Mouse (Mus musculus): ENCODE results near the gene Cacna2d4.
"Not testable (repeated sequence)": the region's sequence is repeated elsewhere in the genome, so short reads cannot be mapped to it uniquely, and the experiment has no call there.

The Cacna2d4 gene

DNA sequence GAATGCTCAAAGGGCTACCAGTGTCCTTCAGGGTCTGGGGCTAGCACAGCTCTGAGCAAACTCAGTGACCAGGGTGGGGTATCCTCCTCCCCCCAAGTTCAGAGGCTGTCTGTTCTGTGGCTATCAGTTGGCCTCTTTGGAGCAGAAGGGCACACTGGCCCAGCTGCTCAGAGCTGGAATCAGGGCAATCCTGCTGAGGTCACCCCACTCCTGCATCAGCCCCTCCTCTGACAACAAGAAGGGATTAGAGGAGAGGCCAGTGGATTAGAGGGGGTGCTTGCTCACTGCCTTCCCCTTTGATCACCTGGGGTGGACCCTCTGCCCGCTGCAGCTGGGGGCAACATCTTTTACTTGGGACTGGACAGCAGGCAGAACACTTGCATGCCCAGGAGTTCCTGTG is at the start of gene Cacna2d4:
TSS of gene Cacna2d4 (plus strand) at position 286 of the 400 bp plus-strand sequence.
- no peak for DNase-seq (ENCODE audit: low read depth, low spot score)

DNA sequence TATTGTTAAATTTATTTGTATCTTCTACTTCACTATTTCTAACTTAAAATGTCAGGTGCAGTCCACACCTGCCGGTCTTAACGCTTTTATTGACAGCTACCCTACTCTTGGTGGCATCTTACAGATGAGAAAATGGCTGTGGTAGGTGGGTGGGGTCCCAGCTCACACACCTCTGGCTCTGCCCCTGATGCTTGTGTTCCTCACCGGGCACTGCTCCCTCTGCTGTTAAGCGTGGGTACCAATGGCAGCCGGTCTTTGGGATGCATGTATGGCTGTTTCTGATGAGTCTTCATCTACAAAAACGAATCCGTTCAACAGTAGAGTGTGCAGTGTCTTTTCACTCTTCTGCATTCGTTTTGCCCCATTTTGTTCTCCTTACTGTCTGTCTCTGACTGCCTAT is 49.7 kb upstream of the Cacna2d4 start:
- no peak for DNase-seq (ENCODE audit: low read depth, low spot score)

DNA sequence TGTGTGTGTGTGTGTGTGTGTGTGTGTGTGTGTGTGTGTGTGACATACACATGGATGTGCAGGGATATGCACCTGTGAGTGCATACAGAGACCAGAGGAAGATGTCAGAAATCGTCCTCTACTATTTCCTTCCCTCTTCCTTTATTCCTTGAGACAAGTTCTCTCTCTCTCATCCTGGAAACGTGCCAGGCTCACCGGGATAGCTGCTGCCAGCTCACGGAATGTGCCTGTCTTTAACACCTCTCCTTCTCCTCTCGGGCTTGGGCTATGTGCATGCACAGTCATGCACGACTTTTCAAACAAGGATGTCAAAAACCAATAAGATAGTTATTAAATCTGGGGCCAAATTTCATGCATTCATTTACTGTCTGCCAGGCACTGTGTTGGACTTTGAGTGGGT is 48.7 kb upstream of the Cacna2d4 start:
- DNase-seq (ENCODE audit: low read depth, low spot score), result no peak

DNA sequence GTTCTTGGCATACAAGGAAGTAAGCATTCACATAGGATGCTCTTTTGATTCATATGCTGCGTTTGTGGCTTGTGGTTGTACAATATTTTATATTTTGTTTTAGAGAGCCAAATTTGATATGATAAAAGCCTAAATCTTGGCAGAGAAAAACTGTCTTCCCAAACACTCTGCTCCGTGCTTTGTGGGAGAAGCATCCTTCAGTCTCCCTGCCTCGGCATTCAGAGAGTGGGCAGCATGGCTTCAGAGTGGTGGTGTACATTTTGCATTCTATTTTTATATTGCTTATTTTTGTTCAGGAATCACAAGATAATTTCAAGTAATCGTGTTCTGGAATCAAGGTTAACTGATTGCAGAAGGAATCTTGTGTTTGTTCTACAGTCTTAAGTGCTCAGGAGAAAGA is 44.8 kb upstream of the Cacna2d4 start:
- DNase-seq (ENCODE audit: low read depth, low spot score), result no peak

DNA sequence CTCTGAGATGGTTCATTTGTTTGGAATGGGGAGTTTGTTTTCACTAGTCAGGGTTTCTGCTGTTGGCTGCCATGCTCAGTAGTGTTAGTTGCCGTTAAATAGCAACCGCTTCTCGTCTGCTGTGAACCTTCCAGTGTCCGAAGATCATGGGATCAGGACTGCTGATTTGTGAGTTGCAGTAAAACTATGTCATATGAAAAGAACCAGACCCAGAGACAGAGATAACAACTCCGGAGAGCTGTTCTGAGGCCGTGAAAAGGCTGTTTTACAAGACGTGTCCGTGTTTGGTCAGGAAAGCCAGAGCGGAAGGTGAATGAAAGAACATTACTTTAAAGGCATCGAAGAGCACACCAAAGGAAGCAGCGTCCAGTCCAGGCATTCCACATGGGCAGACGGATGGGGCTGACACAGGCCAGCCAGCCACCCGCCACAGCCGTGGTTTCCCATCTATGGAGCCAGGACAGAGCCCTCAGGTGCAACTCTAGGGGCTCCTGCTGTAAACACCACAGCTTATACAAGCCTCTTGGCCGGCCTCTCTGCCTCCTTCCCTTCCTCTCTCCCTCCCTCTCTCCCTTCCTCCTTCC is 42.7 kb upstream of the Cacna2d4 start:
- DNase-seq (ENCODE audit: low read depth, low spot score), result no peak

DNA sequence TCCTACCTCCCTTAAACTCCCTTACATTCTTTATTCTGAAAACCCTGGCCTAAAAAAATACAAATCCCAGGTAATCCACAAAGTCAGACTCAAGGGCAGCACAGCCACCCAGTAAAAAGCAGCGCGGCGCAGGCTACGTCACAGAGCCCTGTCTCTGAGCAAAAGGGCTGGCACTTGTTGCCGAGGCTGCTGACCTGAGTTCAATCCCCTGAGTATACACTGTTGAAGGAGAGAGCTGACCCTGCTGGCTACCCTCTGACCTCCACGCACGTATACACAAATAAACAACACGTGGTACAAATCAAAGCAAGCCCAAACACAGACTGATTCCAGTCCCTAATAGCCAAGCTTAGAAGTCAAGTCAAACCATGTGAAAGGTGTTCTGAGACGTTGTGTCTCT is 42.2 kb upstream of the Cacna2d4 start:
- no peak for DNase-seq (ENCODE audit: low read depth, low spot score)

DNA sequence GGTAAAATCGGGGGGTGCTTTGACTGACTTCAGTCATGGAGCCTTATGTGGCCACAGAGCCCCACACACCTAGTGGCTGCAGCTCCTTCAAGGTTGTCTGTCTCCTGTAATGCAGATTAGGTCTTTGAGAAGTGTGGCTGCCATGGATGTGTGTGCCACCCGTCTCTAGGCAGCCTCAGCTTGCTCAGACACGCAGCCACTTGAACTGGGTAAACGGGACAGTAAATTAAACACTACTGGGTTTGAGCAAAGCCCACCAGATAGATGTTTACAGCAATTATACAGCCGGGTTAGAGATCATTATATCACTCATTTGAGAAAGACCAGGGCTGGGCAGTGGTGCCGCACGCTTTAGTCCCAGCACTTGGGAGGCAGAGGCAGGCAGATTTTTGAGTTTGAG is 41.7 kb upstream of the Cacna2d4 start:
- DNase-seq (ENCODE audit: low read depth, low spot score), result no peak

DNA sequence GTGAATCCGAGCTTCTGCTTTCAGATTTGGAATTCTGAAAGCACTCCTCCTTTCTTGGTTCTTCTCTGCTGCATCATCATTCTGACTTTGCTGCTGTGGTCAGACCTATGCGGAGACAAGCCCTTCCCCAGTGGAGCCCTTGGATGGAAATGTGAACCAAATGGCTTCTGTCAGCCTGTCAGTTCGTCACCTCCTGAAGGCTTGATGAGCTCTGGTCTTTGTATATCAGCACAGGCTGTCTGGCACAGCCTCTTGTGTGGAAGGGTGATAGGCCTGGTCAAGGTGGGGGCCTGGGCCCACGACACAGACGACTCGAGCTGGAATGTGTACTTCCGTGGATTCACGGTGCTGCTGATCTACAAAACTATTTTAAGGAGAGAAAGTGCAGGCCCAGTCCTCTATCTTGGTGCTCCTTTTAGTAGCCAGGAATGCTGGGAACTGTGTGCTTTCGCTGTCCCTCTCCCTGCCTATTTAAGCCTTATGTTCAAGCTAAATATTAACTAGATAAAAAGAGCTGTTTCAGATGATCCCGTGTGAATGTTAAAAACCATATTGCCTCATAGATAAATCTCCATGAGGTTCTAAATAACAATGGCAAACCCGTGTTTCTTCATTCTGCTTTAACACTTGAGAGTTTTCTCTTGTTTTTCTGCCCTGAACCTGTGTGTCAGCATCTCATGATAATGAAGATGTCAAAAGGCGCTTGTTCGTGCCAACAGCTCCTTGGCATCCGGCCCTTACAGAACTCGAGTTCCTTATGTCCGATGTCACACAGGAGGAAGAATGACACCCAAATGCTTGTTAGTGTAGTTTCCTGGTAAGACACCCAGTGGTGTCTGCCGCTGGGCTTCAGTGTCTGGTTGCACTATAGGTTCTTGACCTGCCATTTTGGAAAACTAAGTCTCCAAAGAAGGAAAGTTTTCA is 39.7 kb upstream of the Cacna2d4 start, which contains the start of gene Cacna1c:
TSS of gene Cacna1c (minus strand) at position 37 of the 924 bp plus-strand sequence.
- no peak for DNase-seq (ENCODE audit: low read depth, low spot score)

DNA sequence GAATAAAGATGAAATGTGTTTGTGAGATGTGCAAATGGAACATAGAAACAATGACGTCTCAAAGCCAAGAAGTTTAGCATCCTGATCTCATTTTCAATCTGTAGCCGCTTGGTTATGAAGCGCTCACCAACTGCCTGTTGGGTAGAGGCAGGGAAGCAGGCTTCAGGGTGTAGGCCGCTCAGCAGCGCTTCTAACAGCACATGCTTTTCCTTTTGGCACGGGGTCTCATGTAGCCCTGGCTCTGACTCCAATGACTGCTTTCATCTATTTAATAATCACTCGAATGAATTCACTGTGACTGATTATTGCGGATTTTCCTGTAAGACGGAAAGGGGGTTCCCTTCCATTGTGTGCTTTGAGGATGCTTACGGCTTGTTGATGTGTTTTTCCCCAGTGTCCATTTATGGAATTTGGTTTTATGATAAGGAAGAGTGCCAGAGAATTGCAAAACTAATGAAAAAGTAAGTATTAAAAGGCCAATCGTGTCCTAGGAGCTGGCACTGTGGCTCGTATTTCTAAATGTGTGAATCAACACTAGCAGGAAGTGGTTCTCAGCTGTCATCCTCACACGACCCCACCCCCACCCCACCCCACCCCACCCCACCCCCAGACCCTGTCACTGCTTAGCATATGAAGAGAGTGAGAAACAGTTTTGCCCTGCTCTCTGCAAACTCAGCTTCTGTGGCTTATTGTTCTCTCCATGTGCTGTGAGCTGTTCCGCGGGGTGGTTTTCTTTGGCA is 37.6 kb upstream of the Cacna2d4 start:
- peak; percentile 7 for DNase-seq (ENCODE audit: low read depth, low spot score)

DNA sequence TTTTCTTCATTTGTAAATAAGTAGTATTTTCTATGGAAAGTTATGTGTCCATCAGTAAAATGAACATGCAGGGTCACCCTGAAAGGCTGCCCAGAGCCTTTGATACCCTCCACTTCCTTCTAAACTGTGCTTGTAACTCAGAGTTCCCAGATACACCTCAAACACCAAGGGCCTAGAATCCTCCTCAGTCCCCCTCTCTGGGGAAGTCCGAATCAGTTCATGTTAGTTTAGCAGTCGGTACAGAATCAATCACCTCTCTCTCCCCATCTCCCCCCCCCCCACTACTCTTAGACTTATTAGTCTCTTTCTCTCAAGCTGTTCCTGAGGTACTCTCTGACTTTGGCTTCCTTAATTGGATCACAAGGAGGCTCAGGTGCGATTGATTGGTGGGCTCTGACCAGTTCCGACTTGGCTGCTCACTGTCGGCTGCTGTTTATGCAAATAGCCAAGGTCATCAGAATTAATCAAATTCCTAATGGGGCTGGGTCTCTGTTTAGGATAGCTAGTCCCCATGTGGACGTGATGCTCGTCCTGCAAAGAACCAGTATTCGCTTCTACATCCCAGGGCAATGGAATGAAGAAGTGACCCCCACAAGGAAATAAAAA is 36.9 kb upstream of the Cacna2d4 start:
- DNase-seq (ENCODE audit: low read depth, low spot score), result no peak

DNA sequence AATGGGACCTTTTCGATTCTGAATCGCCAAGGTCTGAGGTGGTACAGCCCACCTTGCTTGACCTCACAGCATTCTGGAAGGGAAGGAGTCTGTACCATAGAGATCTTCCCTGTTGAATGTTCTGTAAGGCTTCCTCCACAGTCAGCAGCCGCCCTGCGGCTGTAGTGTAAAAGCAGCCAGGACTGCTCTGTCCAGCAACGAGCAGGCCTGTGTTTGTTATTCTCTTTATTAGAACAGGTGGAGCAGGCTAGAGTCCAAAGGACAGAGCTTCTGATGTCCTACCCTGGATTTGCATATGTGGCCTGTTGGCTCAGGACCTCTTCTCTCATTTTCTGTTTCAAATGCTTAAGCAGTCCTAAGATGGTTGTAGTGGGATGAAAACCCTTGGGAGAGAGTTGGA is 36.0 kb upstream of the Cacna2d4 start:
- DNase-seq (ENCODE audit: low read depth, low spot score), result no peak

DNA sequence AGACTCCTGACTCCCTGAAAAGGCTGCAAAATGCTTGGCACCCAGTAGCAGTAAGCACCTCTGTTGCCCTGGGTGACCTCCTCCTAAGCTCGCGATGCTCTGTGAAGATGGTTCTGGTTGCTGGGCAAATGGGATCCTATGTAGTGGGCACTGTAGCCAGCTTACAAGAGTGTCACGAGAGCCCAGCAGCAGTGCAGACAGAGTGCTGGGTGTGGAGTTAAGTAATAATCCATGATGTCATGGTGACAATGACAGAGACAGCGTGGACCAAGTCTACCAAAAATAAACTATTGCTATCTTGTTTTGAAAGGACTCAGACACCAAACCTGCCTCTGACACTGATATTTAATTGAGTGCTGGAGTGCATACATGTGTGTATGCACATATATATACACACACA is 34.8 kb upstream of the Cacna2d4 start:
- DNase-seq (ENCODE audit: low read depth, low spot score), result no peak

DNA sequence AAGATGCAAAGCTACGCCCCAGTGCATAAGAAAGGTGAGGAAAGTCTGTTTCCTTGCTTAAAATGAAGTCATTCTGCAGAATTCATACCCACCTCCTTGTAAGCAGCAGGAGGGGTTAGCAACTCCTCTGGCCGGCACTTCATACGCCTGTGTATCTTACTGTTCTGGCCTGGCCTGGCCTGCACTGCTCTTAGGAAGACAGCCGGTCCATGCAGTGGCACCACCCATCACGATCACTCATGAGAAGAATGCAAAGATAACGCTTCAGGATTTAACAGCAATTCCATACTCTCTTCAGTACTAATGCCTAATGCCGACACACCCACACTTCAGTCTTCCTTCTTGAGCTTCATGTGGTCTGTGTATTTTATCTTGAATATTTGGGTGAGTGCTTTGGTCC is 32.0 kb upstream of the Cacna2d4 start:
- no peak for DNase-seq (ENCODE audit: low read depth, low spot score)

DNA sequence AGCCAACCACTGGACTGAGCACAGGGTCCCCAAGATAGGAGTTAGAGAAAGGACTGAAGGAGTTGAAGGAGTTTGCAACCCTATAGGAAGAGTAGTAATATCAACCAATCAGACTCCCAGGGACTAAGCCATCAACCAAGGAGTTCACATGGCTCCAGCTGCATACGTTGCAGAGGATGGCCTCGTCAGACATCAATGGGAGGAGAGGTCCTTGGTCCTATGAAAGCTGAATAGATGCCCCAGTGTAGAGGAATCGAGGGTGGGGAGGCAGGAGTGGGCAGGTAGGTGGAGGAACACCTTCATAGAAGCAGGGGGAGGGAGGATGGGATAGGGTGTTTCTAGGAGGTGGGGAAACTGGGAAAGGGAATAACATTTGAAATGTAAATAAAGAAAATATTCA is 31.4 kb upstream of the Cacna2d4 start:
- no peak for DNase-seq (ENCODE audit: low read depth, low spot score)

DNA sequence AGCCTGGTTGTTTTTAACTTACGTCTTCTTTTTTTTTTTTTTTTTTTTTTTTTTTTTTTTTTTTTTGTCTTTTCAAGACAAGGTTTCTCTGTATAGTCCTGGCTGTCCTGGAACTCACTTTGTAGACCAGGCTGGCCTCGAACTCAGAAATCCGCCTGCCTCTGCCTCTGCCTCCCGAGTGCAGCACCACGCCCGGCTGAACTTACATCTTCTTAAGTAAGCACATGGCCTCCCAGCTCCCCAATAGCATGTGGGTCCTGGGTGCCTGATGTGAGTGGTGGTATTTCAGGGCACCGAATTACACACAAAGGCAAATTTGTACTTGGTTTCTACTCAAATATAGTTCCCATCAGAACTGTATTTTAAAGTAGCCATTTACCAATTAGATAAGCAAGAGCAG is 30.3 kb upstream of the Cacna2d4 start:
- DNase-seq (ENCODE audit: low read depth, low spot score), result not testable (repeated sequence)

DNA sequence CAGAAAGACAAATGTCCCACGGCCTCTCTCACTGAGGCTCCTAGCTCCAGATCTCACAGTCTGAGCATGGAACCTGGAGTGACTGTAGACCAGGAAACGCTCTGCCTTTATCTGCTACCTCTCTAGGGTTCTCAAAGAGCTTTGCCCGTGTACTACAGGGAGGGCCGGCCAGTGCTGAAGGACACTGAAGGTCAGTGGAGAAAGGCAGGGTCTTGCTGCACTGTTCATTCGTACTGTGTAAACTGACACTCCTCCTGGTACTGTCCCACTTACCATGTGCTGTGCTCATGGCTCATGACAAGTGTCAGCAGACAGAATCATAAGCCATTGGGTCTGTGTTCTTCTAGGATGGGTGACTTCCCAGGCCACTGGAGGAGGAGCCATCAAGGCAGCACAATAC is 23.0 kb upstream of the Cacna2d4 start:
- DNase-seq (ENCODE audit: low read depth, low spot score), result no peak

DNA sequence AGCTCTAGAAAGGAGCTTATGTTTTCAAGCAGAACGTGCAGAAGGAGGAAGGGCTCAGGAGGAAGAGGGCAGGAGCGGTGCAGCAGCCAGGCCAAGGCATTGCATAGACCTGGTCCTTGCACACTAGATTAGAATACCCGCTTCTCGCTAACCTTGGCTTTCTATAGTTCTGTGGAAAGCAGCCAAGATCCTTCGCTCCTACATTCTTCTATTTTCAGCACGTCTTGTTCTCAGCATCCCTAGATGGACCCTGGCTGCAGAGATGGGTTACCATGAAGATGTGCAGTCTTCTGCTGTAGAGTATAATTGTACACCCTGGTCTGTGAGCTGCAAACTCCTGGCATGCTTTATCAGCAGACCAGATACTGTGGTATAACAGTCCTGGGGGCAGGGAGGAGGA is 22.1 kb upstream of the Cacna2d4 start:
- no peak for DNase-seq (ENCODE audit: low read depth, low spot score)

DNA sequence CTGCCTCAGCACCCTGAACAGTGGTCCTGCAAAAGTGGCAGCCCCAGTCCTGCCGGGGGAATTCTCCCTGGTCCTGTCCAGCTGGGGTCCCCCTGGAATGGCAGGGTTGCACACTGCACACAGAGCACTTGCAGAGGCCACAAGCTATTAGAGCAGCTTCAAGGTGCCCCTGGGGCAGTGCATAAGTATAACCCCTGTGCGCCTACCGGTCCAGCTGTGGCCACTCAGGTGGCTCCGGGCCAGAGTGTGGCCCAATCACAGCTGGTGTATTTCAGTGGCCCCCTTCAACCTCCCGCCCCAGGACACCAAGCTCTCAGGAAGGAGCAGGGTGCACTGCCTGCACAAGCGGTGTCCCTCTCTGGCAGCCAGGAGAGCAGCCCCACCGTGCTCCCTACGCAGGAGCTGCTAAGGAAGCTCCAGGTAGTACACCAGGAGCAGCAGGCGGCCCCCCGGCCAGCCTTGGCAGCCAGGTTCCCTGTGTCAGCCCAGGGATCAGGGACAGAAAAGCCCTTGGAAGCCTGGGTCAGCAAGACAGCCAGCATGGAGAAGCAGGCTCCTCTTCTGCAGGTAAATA is 21.2 kb upstream of the Cacna2d4 start:
- no peak for DNase-seq (ENCODE audit: low read depth, low spot score)

DNA sequence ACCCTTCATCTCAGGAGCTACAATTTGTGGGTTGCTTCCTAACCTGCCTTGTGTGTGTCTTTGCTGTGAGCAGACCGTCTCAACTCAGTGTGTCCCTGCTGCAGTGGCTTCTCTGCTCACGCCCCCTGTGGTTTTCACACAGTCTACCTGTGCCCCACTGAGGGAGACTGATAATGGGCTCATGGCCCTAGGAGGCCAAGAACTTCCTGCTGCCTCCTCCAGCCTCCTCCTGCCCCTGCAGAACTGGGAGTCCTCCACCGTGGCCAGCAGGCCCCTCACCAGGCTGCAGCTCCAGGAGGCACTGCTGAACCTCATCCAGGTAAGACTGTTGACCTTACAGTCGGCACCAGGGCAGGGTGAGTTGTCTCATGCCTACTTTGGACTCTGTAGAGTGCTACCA is 18.7 kb upstream of the Cacna2d4 start:
- no peak for DNase-seq (ENCODE audit: low read depth, low spot score)

DNA sequence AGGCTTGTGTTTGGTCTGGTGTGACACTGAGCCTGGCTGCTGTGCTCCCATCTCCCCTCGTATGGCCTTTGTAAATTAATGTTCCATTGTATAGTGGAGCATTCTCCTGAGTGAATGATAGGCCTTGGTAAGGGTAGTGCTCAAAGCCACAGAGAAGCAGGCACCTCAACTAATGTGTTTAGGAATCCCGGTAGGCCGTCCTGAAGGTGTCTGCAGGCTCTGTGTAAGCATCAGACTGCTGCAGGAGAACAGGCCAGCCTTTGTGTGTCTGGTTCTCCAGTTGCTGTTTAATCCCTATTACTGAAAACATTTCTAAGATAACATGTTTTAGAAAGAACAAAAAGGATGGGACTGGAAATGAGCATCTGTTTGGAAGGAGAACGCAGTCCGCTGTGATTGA is 17.7 kb upstream of the Cacna2d4 start:
- no peak for DNase-seq (ENCODE audit: low read depth, low spot score)

DNA sequence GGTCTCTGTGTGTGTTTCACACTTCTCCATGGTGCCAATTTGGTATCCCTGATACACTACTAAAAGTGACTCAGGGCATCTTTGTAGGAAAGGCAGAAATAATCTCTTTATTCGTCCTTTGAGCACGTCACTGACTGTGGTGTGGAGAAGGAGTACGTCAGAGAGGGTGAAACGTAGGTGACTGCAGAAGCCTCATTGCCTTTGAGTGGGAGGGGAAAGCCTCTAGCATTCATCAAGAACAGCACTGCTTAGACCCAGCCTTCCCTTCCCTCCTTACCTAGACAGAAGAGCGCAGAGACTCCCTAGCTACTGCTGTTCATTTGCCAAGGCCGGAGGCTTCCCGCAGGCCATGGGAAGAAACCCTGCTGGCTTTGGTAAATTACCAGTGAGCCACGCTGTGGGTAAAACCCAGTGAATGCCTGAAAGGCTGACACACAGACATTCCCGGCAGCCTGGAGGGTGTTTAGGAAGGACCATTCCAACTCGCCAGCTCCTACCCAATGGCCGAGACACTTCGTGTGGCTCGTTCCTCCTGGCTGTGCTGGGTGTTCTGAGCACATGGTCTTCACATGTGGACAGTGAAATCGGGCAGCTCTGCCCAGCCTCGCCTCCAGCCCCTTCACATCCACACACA is 17.0 kb upstream of the Cacna2d4 start:
- no peak for DNase-seq (ENCODE audit: low read depth, low spot score)
